Mouse (Mus musculus) adrenal gland (tissue): ENCODE measurements around the gene Cfap73.

ENCODE experiments used
- intact Hi-C: fragments of 180-260 bp; cut with DNase I; formaldehyde crosslinking; loops from one replicate; pipeline ENCODE4 v1.15.1; 2025

Gene Cfap73

GRCm38 (mm10) chr5:120615903-120616302 lies 18.1 kb downstream of the Cfap73 start:
- intact Hi-C loops, result no loop called here

- intact Hi-C loops, result no loop called here
These were observed 21.0 kb downstream of the Cfap73 start for GRCm38 (mm10) chr5:120612822-120613604.

DNA sequence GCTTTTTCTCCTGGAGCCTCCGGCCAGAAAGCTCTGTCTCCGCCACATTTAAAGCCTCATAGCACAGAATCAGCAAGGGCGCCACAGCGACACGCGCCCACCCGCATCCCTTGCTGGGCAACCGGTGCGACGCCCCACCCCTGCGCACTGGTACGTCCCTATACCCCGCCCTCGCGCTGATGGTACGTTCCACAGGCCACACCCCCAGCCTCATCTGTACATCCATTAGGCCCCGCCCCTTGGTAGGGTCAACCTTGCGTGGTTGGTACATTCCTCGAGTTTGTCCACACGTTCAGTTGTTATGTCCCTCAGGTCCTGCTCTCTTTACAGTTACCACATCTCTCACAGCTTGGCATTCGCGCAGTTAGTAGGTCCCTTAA lies 21.6 kb downstream of the Cfap73 start, which contains the start of the genes Rita1 and Ddx54:
Rita1 (minus strand) TSS at position 148 of the 380 bp plus-strand sequence.
Ddx54 (plus strand) TSS at position 298 of the 380 bp plus-strand sequence.
- intact Hi-C loops, result no loop called here

DNA sequence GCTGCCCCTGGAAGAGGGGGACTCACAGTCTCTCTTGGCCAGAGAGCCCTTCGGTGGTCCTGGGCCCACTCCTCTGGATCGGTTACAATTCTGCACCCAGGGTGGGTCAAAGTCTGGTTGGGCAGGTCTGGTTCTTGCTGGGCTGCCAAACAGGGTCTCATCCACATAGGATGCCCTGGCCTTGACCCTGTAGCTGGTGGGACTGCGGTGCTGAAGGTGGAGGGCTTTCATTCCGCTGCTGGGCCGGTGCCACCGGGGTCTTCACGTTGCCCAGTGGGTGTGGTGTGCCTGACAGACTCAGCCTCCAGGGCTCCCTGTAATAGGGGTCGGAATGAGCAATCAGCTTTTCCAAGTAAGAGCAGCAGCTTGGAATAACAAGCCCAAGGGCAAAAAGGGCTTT lies 22.6 kb downstream of the Cfap73 start:
- intact Hi-C loops, result no loop called here

DNA sequence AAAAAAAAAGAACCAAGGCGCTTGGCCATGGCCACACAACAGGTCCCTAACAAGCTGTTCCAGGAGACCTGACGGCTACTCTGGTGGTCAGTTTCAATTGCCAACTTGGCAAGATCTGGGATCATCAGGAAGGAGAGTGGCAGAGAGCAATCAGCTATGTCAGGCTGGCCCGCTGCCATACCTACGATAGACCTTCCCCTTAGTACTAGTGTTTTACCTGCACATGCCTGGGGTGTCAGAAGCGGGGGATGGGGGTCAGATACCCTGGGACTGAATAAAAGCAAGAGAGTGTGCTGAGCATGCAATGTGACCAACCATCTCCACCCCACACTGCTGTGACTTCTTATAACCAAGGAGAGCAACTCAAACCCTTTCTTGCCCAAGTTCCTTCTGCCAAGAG lies 23.1 kb downstream of the Cfap73 start:
- intact Hi-C loops, result no loop called here

GRCm38 (mm10) chr5:120609246-120609775 lies 24.7 kb downstream of the Cfap73 start:
- intact Hi-C loops, result no loop called here

- intact Hi-C loops, result no loop called here
These were observed 26.7 kb downstream of the Cfap73 start for GRCm38 (mm10) chr5:120607335-120607734.

- intact Hi-C loops, result no loop called here
These were observed 27.3 kb downstream of the Cfap73 start for GRCm38 (mm10) chr5:120606590-120607200.

DNA sequence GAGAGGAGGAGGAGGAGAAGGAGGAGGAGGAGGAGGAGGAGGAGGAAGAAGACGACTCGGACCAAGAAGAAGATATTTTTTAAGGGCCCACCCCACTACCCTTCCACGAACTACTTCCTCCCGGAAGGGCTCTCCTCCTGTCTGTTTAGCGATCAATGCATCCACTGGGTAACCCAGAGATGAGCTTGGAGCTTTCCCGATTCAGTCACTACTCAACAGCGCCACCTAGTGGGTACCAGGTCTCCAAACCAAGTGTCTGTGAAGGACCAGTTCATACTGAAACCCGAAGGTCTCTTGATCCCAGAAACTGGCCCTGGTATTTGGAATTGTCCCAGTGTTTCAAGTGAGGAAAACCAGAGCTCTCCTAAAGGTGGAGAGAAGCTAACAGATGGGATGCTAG lies 28.3 kb downstream of the Cfap73 start:
- intact Hi-C loops, result loop anchor here (2.0 kb wide), 1 partner anchor 101 kb away; no protein-coding TSS in a partner anchor

DNA sequence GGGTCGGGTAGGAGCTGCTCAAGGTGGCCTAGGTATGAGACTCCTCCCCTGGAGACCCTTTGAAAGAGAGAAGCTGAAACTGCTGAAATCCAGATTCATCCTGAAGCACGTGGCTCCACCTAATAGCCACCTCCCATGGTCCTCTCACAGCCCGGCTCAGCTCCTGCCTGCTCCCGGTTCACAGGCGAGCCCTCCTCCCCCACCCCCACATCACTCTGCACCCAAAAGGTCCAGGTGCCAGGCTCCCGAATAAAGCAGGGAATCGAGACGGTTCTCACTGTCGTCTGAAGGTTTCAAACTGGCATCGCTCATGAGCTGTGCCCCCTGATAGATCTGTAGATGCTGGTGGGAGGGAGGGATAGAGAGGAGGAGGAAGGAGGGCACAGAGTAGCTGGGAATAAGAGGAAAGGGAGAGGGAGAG lies 28.8 kb downstream of the Cfap73 start:
- intact Hi-C loops, result loop anchor here (2.0 kb wide), 1 partner anchor 100 kb away; no protein-coding TSS in a partner anchor

- intact Hi-C loops, result loop anchor here (2.0 kb wide), 1 partner anchor 100 kb away; no protein-coding TSS in a partner anchor
These were observed 29.2 kb downstream of the Cfap73 start for GRCm38 (mm10) chr5:120604839-120605238.

GRCm38 (mm10) chr5:120603515-120603914 lies 30.5 kb downstream of the Cfap73 start:
- intact Hi-C loops, result no loop called here

DNA sequence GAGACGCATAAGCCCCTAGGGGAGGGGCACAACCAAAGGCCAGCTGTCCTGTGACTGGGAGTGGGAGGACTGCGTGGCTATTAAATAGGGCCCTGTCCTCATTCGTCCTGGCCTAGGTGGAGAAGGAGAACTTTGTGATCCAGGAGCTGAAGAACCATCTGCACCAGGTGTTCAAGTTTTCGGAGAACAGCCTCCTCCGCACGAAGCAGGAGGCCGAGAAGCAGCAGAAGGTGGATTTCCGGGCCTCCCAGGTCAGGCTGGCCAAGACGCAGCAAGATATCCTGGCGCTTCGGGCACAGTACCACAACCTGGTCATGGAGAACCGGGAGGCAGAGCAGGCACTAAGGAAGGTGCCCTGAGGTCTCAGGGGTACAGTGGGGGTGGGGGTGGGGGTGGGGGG lies 31.8 kb downstream of the Cfap73 start:
- intact Hi-C loops, result no loop called here

DNA sequence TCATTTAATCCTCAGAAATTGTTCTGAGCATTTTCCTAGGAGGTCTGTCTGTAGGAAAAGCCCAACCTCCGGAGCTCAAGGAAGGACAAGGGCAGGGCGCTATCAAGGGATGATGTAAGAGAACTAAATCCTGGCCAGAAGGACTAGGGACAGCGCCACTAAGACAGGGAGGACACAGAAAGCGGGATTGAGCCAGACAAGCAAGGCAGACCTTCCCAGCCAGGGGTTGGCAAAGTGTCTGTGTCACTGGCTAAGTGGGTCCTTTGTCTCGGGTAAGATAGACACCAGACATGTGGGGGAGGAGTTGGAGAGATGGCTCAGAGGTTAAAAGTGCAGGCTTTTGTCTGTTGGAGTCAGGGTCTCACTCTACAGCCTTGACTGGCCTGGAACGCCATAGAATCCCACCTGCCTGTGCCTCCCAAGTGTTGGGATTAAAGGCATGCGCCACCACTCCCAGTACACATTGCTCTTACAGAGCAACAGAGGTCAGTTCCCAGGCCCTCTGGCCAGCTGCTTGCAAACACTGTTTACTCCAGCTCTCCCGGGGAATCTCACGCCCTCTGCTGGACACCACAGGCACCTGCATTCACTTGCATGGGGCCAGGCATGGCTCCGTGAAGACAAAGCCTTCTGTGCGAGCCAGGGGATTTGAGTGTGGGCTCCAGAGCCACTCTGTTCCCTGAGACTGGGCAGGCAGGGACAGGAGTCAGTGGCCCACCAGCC lies 32.9 kb downstream of the Cfap73 start:
- intact Hi-C loops, result no loop called here

GRCm38 (mm10) chr5:120599625-120600024 lies 34.4 kb downstream of the Cfap73 start:
- intact Hi-C loops, result no loop called here

- intact Hi-C loops, result no loop called here
These were observed 39.5 kb downstream of the Cfap73 start for GRCm38 (mm10) chr5:120594485-120594884.

GRCm38 (mm10) chr5:120592141-120592540 lies 41.9 kb downstream of the Cfap73 start:
- intact Hi-C loops, result no loop called here

- intact Hi-C loops, result no loop called here
These were observed 43.6 kb downstream of the Cfap73 start for GRCm38 (mm10) chr5:120590356-120591010.

DNA sequence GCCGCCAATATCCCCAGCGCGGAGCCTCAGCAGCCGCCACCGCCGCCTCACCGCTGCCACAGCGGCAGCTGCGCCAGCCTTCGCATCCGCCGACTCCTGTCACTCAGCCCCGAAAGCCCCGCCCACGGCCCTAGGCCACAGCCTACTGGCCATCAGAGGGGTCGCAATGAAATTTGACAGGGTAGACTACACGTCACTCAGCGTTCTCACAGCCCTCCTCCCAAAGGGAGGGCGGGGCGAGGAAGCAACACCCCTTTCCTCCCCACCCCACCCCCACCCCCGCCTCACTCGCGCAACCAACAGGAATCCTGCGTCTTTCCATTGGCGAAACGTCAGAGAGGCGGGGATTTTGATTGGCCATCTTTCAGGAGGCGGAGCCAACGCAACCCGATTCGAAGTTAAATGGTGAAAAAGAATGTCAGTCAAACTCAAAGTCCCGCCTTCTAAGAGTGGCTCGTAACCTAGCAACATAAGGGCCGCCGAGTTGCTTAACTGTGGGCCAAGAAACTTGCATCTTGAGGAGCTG lies 45.4 kb downstream of the Cfap73 start, which contains the start of the genes Tpcn1 and Iqcd:
Tpcn1 (minus strand) TSS at position 105 of the 526 bp plus-strand sequence.
Iqcd (plus strand) TSS at position 448 of the 526 bp plus-strand sequence.
- intact Hi-C loops, result loop anchor here (5.0 kb wide), 1 partner anchor 36 kb away; no protein-coding TSS in a partner anchor

GRCm38 (mm10) chr5:120587940-120588568 lies 46.0 kb downstream of the Cfap73 start:
- intact Hi-C loops, result loop anchor here (5.0 kb wide), 1 partner anchor 36 kb away; no protein-coding TSS in a partner anchor
